Mouse (Mus musculus): ENCODE data around the gene Myo5c.

The Myo5c gene

GRCm38 (mm10) chr9:75231841-75232746, at the start of gene Myo5c:
Myo5c (plus strand) TSS chr9:75232020.
- no peak for DNase-seq (ENCODE audit: low read depth, low spot score)

GRCm38 (mm10) chr9:75187646-75188260, 44.1 kb upstream of the Myo5c start:
- no peak for DNase-seq (ENCODE audit: low read depth, low spot score)

DNA sequence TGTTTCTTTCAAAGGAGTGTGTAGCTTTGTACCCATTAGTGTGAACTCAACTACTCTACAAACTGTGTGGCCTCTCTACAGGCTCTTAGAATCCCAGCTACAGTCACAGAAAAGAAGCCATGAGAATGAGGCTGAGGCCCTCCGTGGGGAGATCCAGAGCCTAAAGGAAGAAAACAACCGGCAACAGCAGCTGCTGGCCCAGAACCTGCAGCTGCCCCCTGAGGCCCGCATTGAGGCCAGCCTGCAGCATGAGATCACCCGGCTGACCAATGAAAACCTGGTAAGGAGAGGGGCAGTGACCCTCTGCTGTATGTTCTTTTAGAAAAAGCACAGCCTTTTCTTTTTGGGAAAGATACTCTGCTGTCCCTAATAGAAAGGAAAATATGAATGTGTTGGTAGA, 38.0 kb upstream of the Myo5c start:
- DNase-seq (ENCODE audit: low read depth, low spot score) = peak; percentile 38

DNA sequence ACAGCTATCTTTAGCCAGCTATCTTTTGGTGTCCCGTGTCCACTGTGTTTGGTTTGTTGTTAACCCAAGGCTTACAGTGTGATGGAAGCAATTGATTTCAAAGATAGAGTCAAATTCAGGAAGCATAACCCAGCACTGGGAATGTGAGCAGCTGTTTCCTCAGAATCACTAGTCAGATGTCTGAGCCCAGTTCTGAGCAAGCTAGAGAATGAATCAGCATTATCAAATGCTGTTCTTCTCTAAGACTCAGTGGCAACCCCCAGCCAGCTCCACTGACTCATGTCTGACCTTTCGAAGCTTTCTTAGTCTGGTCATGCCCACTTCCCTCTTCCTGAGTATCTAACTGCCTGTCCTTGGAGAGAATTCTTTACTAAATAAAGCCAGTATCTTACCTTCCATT, 35.5 kb upstream of the Myo5c start:
- DNase-seq (ENCODE audit: low read depth, low spot score) = peak; percentile 91

DNA sequence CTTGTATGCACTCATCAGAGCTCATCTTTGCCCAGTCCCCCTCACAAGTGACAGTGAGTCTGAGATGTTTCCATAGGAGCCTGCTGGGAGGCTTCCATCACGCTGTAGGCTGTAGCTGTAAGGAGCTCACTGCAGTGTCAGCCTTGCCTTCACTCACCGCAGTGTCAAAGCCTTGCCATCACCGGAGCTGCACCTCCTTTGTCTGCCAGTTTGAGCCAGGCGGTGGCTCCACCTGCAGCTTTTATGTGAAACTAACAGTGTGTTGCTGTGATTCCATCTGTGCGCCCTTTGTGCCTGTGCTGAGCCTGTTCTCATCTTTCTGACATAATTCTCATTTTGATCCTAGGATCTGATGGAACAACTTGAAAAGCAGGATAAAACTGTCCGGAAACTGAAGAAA, 34.5 kb upstream of the Myo5c start:
- DNase-seq (ENCODE audit: low read depth, low spot score) = peak; percentile 42

DNA sequence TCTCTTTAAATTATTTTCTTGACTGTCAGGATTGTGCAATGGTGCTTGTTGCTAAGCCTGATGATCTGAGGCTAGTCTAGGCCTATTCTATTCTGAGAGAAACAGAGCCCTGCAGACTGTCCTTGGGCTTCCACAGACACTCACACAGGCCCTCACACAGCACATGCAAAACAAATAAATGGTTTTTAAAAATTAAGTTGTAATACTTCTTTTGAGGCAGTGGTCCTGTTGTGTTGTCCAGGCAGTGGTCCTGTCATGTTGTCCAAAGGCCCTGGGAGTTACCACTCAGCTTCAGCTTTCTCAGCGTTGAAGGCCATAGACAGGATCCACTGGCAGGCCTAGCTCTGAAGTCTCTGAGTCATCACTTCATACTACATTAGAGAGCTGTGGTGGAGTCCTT, 30.3 kb upstream of the Myo5c start:
- DNase-seq (ENCODE audit: low read depth, low spot score) = no peak

- no peak for DNase-seq (ENCODE audit: low read depth, low spot score)
Observed at GRCm38 (mm10) chr9:75202036-75202435, 29.8 kb upstream of the Myo5c start.

GRCm38 (mm10) chr9:75209246-75209645, 22.6 kb upstream of the Myo5c start:
- DNase-seq (ENCODE audit: low read depth, low spot score) = no peak

DNA sequence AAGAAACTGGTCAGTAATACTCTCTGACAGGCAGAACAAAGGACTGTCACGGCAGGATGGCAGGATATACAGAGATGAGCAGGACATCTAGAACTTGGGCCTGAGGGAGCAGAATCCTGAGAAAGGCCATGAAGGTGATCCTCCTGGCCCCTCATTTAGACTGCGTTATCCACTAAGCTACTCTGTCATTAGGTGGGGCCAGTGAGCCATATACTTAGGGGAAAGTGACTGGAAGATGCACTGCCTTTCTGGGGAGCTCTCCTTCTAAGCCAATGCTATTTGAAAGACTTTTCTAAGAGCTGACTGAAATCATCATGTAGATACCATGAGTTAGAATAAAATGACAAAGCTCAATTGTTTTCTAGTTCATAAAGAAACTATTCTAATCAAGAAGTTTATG, 21.6 kb upstream of the Myo5c start:
- DNase-seq (ENCODE audit: low read depth, low spot score) = peak; percentile 24

- no peak for DNase-seq (ENCODE audit: low read depth, low spot score)
Observed at GRCm38 (mm10) chr9:75214743-75215413, 16.9 kb upstream of the Myo5c start.

DNA sequence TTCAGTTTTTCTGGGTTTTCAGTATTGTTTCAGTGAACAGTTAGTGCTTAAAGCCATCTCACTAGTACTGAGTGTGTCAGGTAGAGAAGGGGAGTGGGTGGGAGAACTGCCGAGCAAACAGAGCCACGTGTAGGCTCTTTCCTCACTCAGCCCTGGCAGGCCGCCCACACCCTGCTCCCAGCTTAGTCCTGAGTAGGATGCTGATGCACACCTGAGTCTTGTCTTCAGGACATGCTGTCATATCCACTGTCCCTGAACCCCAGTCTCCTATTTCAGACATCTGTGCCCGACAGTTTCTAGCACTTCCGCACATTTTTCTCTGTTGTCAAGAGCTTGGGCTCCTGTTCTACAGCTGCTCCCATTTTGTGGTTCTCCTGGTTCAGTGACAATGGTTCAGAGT, 11.9 kb upstream of the Myo5c start:
- DNase-seq (ENCODE audit: low read depth, low spot score) = no peak

GRCm38 (mm10) chr9:75221420-75222287, 10.2 kb upstream of the Myo5c start:
- DNase-seq (ENCODE audit: low read depth, low spot score) = peak; percentile 92

GRCm38 (mm10) chr9:75232860-75233259, 1.0 kb downstream of the Myo5c start:
- no peak for DNase-seq (ENCODE audit: low read depth, low spot score)

- no peak for DNase-seq (ENCODE audit: low read depth, low spot score)
Observed at GRCm38 (mm10) chr9:75234271-75234741, 2.5 kb downstream of the Myo5c start.

- no peak for DNase-seq (ENCODE audit: low read depth, low spot score)
Observed at GRCm38 (mm10) chr9:75234983-75235627, 3.3 kb downstream of the Myo5c start.

DNA sequence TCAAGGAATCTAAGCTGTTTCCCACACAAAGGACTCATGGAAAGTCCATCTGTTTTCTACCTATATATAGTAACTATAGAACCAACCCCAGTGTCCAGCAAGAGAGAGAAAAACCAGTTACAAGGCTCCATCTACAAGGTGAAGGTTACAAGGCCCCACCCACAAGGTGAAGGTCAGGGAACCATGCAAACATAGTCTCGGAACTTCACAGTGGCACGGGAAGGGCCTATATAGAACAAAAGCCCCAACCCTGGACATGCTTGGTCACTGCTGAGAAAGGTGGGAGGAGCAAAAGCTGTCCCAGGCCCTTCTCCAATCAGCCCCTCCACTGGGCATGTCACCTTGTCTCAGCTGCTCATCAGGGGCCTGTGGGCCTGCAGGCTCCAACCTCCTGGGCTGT, 3.9 kb downstream of the Myo5c start:
- no peak for DNase-seq (ENCODE audit: low read depth, low spot score)

GRCm38 (mm10) chr9:75236416-75237308, 4.8 kb downstream of the Myo5c start:
- peak; percentile 96 for DNase-seq (ENCODE audit: low read depth, low spot score)

DNA sequence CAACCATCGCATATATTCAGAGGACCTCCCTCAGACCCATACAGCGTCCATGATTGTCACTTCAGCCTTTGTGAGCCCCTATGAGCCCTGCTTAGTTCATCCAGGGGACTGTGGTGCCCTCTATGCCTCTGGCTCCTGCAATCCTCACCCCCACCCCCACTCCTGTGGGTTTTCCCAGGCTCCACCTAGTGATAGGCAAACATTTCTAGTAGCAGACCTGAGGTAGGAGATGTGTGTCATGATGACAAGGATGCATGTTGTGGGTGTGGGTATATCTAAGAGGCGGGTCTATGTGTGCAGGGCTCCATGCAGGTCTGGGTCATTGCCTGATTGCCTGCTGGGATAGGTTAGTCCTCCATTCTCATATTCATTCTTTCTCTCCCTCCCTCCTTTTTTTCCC, 6.4 kb downstream of the Myo5c start:
- no peak for DNase-seq (ENCODE audit: low read depth, low spot score)

- DNase-seq (ENCODE audit: low read depth, low spot score) = no peak
Observed at GRCm38 (mm10) chr9:75243052-75243451, 11.2 kb downstream of the Myo5c start.
